Mouse (Mus musculus) liver, adult 2 months (tissue): ENCODE measurements around the gene Pla2g10. TPM values are rescaled to one million over a fixed set of nuclear protein-coding genes. Genes with fewer than 3 reads are reported as not detected.

ENCODE experiments used
- DNase-seq: peaks from one replicate; pipeline ENCODE4 v3.0.0-alpha.2; 2011; ENCODE audit warnings: low read depth, low spot score; ENCODE audit errors: extremely low read depth
- H3K27ac ChIP-seq: fragments of 200-500 bp; replicated peaks from 2 replicates; pipeline ENCODE4 v1.5.1; 2012; ENCODE audit warnings: low read depth, mild to moderate bottlenecking, control low read depth, inconsistent platforms, low read length; ENCODE audit not compliant: insufficient read depth
- H3K27me3 ChIP-seq: fragments of 200-500 bp; 2 replicates; pipeline ENCODE4 v1.6.1; 2012; ENCODE audit warnings: mild to moderate bottlenecking, moderate library complexity, low read length, inconsistent platforms; ENCODE audit not compliant: control insufficient read depth, insufficient read depth
- H3K36me3 ChIP-seq: fragments of 200-500 bp; 2 replicates; pipeline ENCODE4 v1.6.1; 2012; ENCODE audit warnings: low read length, inconsistent platforms; ENCODE audit not compliant: control insufficient read depth, insufficient read depth
- H3K4me1 ChIP-seq: fragments of 200-500 bp; 2 replicates; pipeline ENCODE4 v1.6.1; 2011; ENCODE audit warnings: low read length; ENCODE audit not compliant: control insufficient read depth, insufficient read depth
- H3K4me3 ChIP-seq: fragments of 200-500 bp; 2 replicates; pipeline ENCODE4 v1.5.1; 2011; ENCODE audit warnings: low read depth, mild to moderate bottlenecking, control low read depth, low read length, moderate library complexity; ENCODE audit not compliant: insufficient read depth
- H3K79me2 ChIP-seq: fragments of 200-500 bp; 2 replicates; pipeline ENCODE4 v1.6.1; 2012; ENCODE audit warnings: inconsistent platforms, mild to moderate bottlenecking, low read length, moderate library complexity; ENCODE audit not compliant: control insufficient read depth, insufficient read depth
- H3K9ac ChIP-seq: fragments of 200-500 bp; 2 replicates; pipeline ENCODE4 v1.6.1; 2012; ENCODE audit warnings: low read depth, mild to moderate bottlenecking, control low read depth, inconsistent platforms, low read length
- CTCF ChIP-seq: fragments of 200-500 bp; IDR thresholded peaks from 2 replicates; pipeline ENCODE4 v1.5.1; 2011; ENCODE audit warnings: low read depth, low read length, control low read depth
- POLR2A ChIP-seq: fragments of 200-500 bp; IDR thresholded peaks from 2 replicates; pipeline ENCODE4 v1.6.1; 2011; ENCODE audit warnings: low read length, control low read depth; ENCODE audit not compliant: insufficient read depth; ENCODE audit errors: extremely low read depth
- WGBS: fragments of 180-500 bp; shearing (Covaris S2); methylation state at CpG from one replicate; pipeline ENCODE4 v1.1.7; 2018; 5-methylcytosine and 5-hydroxymethylcytosine counted together
- polyA plus RNA-seq: library from polyadenylated mRNA; depleted of rRNA; stranded (reverse); fragments of >200 nt; gene quantifications from 2 replicates; pipeline ENCODE4 v1.2.3, GENCODE M21; 2012; rRNA removed
- total RNA-seq: library from RNA; depleted of rRNA; stranded (reverse); fragments of >200 nt; gene quantifications from 2 replicates; pipeline ENCODE4 v1.2.3, GENCODE M21; 2014; rRNA removed

The Pla2g10 gene
- total and polyA plus RNA-seq, 2 experiments = not detected

- H3K4me3 ChIP-seq = no peak overlapping the region; the same call in 1 of the 2 replicates
- peaks cover 4% of the 10 kb centered on the region; the same call in 1 of the 2 replicates for H3K79me2 ChIP-seq
- H3K36me3 ChIP-seq = peaks cover 10% of the 10 kb centered on the region
- no peaks in the 10 kb centered on the region for H3K27me3 ChIP-seq
- TF ChIP-seq POLR2A (no peak), CTCF (no peak)
- no peak overlapping the region for H3K27ac ChIP-seq
- 83% methylated on average over 10 of the region's 10 CpGs for WGBS
- no peak overlapping the region for H3K9ac ChIP-seq
- DNase-seq = no peak
- peaks cover 6% of the 10 kb centered on the region for H3K4me1 ChIP-seq
Observed at GRCm38 (mm10) chr16:13668402-13669108, 62.2 kb downstream of the Pla2g10 start.

- H3K9ac ChIP-seq = peak within 1 kb of the TSS; percentile 77
- H3K27me3 ChIP-seq = no peaks in the 10 kb centered on the region
- H3K4me3 ChIP-seq = peak within 1 kb of the TSS; percentile 83
- peak; percentile 76 for DNase-seq
- WGBS = under 1% methylated on average over 35 of the region's 35 CpGs
- peak; percentile 66; the same call in 1 of the 2 replicates for TF ChIP-seq POLR2A
- TF ChIP-seq CTCF = no peak
- H3K27ac ChIP-seq = peak within 1 kb of the TSS; percentile 28; the same call in 1 of the 2 replicates
- H3K4me1 ChIP-seq = peaks cover 4% of the 10 kb centered on the region; the same call in 1 of the 2 replicates
- peaks cover 4% of the 10 kb centered on the region; the same call in 1 of the 2 replicates for H3K79me2 ChIP-seq
- peaks cover 13% of the 10 kb centered on the region for H3K36me3 ChIP-seq
Observed at GRCm38 (mm10) chr16:13667878-13668343, 62.9 kb downstream of the Pla2g10 start, which contains the start of gene Parn. Gene Parn (minus strand): TSS chr16:13668170.

Other genes with a start within 250 kb of the Pla2g10 start
- 14.0 and 14.4 TPM in 2 replicates for gene Parn, start 62.8 kb downstream of the Pla2g10 start, total RNA-seq
- gene Parn, start 62.8 kb downstream of the Pla2g10 start, polyA plus RNA-seq = 8.8 and 9.1 TPM in 2 replicates
- gene Bfar, start 59.1 kb downstream of the Pla2g10 start, total RNA-seq = 36.0 and 44.9 TPM in 2 replicates
- 23.0 and 23.4 TPM in 2 replicates for gene Bfar, start 59.1 kb downstream of the Pla2g10 start, polyA plus RNA-seq
- 6.1 and 7.9 TPM in 2 replicates for gene 3110001I22Rik, start 59.1 kb downstream of the Pla2g10 start, total RNA-seq
- gene 3110001I22Rik, start 59.1 kb downstream of the Pla2g10 start, polyA plus RNA-seq = 0.66 TPM in 2 replicates
- gene Rrn3, start 49.7 kb upstream of the Pla2g10 start, total RNA-seq = 12.1 and 13.2 TPM in 2 replicates
- gene Rrn3, start 49.7 kb upstream of the Pla2g10 start, polyA plus RNA-seq = 4.8 and 10.4 TPM in 2 replicates
- 32.1 and 35.8 TPM in 2 replicates for gene Ntan1, start 87.9 kb upstream of the Pla2g10 start, total RNA-seq
- gene Ntan1, start 87.9 kb upstream of the Pla2g10 start, polyA plus RNA-seq = 25.2 and 33.5 TPM in 2 replicates
- gene Pdxdc1, start 172.1 kb upstream of the Pla2g10 start, total RNA-seq = 102 and 112 TPM in 2 replicates
- 41.4 and 45.5 TPM in 2 replicates for gene Pdxdc1, start 172.1 kb upstream of the Pla2g10 start, polyA plus RNA-seq
- 30.6 and 35.9 TPM in 2 replicates for gene Mpv17l, start 172.2 kb upstream of the Pla2g10 start, total RNA-seq
- 26.2 and 29.8 TPM in 2 replicates for gene Mpv17l, start 172.2 kb upstream of the Pla2g10 start, polyA plus RNA-seq